Mouse (Mus musculus) layer of hippocampus, adult 2 months (tissue): ENCODE data around the gene Asb18. TPM values are rescaled to one million over a fixed set of nuclear protein-coding genes. Genes with fewer than 3 reads are reported as not detected.

Experiments used
- DNase-seq, 2 experiments: peaks; one replicate each; pipeline ENCODE4 v3.0.0; 2022; ENCODE audit warnings: low spot score in 2 of 2
- H3K27ac ChIP-seq: fragments of 200-600 bp; 2 replicates; pipeline ENCODE4 v1.8.1; 2022
- H3K4me3 ChIP-seq: fragments of 200-600 bp; 2 replicates; pipeline ENCODE4 v1.8.1; 2022; ENCODE audit warnings: mild to moderate bottlenecking
- CTCF ChIP-seq: fragments of 200-600 bp; conservative IDR thresholded peaks from 2 replicates; pipeline ENCODE4 v1.8.1; 2022; ENCODE audit warnings: antibody characterized with exemption, mild to moderate bottlenecking, moderate library complexity
- total RNA-seq, 2 experiments: library from RNA; stranded (reverse); gene quantifications; 2 replicates each; pipeline ENCODE4 v1.2.3; 2021

Gene Asb18
- total RNA-seq, 2 experiments from 2014 or later = 2.5 to 3.2 TPM

DNA sequence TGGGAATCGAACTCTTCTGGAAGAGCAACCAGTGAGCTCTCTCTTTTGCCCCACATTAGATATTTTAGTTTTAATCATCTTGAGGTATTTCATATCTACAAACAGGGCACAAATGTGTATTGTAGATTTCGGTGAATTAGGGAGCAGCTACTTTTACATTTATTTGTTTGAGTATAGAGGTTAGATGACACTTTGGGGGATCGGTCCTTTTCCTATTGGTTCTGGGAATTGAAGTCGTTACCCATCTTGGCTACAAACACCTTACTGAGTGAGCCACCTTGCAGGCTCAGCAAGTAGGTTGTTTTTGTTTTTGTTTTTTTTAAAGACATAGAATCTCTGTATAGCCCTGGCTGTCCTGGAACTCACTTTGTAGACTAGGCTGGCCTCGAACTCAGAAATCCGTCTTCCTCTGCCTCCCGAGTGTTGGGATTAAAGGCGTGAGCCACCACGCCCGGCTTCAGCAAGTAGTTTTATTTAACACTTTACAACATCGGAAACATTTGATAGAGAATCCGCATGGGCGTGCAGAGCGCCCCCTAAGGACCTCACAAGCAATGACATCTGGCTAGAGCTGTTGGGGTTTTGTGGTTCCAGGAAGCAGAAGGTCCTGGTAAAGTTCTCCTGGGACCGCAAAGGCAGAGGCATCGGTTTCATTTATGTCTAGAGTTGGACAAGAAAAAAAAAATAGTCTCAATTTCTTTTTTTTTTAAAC, 75.4 kb downstream of the Asb18 start:
- Histone ChIP-seq H3K27ac (no peak overlapping the region), H3K4me3 (no peak overlapping the region)
- TF ChIP-seq CTCF = peak; percentile 72
- no peak for DNase-seq

DNA sequence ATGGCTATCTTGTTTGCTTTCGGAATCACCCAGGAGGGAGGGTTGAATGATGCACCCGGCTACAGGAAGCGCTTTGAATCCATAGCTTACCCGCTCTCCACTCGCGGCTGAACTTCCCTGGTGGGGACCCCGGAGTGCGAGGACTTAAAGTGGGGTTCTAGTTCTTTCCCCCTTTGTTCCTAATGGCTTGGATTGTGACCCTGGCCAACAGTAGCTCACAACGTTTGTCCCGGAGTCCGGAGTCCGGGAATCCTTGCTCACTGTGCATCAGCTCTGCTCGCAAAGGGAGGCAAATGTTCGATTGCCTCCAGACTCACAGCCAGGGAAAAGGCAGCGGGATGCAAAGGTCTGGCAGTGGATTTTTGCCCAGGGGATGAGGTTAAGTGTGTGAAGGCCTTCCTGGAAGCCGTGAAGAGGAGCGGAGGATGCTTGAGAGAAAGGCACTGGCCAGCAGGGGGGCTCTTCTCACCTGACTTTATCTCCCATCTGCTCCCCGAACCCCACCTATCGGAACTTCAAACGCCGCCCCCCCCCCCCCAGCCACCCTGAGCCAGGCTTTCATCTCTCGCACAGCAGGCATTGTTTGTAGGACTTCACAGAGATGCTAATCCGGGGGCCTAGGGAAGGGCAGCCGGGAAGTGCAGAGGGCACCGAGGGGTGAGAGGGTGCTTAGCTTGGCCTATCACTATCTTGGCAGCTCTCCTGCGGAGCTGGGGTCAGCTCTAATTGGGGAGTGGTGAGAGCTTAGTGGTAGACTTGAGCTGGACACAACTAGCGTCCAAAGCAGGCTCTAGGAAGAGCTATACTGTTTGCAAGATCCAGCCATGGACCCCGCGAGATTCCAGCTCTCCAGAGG, 78.7 kb downstream of the Asb18 start:
- DNase-seq = no peak
- no peak overlapping the region for H3K4me3 ChIP-seq
- no peak for TF ChIP-seq CTCF
- no peak overlapping the region for H3K27ac ChIP-seq

DNA sequence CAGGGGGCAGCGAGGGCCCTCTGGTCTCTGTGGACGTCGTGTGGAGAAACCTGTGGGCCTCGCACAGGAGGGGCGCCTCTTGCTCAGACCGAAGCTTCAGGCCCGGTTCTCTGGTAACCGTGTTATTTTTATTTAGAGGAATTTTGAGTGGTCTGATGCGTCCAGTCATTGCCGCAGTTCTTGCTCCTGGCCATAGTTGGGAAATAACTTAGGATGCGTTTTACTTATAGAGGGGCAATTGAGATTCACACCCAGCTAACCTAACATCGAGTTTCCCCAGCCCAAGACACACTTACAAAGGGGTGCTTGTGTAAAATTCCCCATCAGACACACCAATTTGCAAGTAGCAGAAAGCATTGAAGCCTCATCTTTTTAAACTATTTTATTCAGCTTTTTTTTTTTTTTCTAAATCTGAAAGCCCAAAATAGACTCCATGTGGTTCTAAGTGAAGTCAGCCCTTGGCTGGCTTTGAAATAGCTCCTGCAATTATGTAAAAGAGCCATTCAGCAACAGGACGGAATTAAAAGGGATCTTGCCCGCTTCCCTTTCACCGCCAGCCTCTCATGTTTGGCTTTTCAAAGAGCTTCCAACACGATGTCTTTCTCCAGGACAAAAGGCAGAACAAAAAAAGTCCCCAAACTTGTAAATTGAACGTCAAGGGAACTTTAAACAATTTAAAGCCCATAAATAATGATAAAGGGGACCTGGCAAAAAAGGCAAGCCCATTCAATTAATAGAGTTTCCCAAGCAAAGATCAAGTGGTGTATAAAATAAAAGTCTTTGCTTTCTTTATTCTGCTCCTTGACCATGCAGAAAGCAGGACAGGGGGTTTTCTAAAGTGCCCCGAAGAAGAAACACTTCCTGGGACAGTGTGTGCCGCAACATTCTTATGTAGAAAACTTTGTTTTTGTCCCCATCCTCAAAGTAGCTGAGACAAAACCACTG, 79.9 kb downstream of the Asb18 start:
- no peak for TF ChIP-seq CTCF
- Histone ChIP-seq H3K27ac (no peak overlapping the region), H3K4me3 (no peak overlapping the region)
- DNase-seq = no peak

DNA sequence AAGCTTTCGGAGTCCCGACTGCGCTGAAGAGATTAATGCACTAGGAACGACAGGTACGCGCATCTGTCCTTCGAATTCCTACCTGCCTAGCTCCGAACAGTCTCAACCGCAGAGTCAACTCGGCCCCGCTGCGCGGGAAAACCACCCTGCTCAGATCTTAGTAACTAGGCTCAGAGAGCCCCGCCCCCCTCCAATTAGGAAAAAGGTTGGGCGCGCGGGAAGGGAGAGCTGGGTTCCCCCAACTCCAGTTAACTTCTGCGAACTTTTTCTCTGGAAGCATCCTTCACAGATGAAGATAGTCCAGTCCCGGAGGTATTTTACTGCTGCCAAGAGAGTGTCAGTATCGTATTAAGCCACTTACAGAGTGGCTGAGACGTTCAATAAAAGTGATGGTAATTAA, 80.7 kb downstream of the Asb18 start:
- no peak for DNase-seq
- no peak for TF ChIP-seq CTCF
- no peak overlapping the region for H3K27ac ChIP-seq
- no peak overlapping the region for H3K4me3 ChIP-seq

DNA sequence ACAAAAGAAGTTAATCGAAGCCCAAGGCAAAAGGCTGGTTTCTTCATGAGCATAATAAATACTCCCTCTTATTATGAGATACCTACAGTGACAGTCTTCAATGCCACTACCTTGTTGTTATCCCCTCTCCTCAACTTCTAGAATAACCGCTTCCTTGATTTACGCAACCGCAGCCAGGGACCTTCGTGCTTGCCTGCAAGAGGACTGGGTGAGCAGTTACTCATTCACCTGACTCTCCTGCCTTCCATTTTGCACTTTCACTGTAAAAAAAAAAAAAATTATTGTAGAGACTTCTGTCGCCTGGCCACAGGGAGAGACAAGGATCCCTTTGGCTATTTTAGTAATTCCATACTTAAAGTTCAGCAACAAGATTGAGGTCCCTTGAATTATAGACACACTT, 81.4 kb downstream of the Asb18 start:
- TF ChIP-seq CTCF = no peak
- H3K27ac ChIP-seq = no peak overlapping the region
- DNase-seq = no peak
- no peak overlapping the region for H3K4me3 ChIP-seq

DNA sequence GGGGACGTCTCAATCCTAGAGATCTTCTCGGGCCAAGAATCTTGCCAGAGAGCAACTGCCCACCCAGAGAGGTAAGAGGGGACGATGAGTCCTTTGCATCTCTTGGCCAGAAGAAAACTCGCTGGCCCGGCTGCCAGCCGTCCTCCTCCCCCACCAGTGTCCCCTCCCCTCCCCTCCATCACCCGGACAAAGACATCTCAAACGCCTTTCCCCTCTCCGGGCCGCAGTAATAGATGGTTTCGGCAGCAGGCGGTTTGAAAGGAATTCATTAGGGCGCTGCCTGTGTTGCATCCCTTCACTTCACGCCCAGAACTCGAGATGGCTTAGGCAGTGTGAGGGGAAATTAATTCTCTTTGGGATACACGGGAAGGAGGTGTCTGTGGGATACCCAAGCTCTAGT, 81.8 kb downstream of the Asb18 start:
- H3K27ac ChIP-seq = no peak overlapping the region
- no peak for DNase-seq
- no peak for TF ChIP-seq CTCF
- H3K4me3 ChIP-seq = no peak overlapping the region

DNA sequence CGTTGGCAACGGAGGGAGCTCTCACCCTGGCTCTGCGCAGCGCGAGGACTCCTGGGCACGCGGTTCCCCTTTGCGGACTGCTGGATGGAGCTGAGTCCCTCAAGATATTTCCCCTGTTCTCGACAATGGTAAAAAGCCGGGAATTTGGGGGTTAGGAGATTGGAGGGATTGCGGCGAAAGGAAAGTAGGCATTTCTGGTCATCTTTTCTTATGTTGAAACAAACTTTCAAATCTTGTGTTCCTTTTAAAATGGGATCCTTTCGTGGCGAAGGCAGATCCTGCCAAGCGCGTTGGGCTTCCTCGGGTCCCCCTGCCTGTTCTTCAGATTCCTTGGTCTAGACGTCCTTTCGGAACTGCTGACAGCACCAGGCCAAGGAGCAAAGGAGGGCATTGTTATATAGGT, 82.4 kb downstream of the Asb18 start:
- Histone ChIP-seq H3K27ac (no peak overlapping the region), H3K4me3 (no peak overlapping the region)
- no peak for DNase-seq
- TF ChIP-seq CTCF = no peak

DNA sequence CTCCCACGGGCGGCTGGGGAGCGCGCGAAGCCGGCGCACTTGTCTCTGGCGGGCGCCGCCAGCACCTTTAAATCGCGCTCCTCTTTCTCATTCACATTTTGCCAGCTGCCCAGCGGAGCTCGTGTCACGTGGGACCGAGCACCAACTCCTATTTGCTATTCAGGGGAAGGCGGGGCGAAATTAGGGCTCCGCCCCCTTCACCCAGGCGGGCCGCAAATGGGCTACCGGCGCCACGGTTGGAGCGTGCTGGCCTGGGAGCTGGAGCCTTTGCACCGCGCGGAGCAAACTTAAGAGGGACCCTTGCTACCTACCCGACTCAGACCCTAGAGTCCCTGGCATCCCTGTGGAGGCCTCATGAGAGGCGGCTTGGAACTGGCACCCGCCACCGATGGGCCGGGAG, 83.3 kb downstream of the Asb18 start, which contains the start of gene Gbx2:
TSS of gene Gbx2 (minus strand) at position 60 of the 400 bp plus-strand sequence.
- H3K27ac ChIP-seq = no peak within 1 kb of the TSS
- no peak for DNase-seq

DNA sequence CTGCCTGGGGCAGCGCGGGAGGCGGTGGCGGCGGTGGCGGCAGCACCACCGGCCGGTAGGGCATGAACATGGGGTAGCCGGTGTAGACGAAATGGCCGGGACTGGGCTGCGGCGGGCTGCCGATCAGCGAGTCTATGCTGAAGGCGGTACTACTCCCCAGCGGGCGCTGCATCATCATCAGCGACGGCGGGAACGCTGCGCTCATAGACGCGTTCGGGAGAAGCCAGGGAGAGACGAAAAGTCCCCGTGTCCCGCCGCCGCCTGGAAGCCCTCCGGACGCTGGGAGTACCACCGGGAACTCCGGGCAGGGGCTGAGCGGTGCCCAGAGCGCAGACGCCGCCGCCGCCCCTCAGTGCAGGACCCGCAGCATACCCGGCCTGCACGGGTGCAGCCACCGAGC, 83.9 kb downstream of the Asb18 start:
- DNase-seq = no peak
- Histone ChIP-seq H3K4me3 (peak overlapping the region; percentile 32; the same call in 1 of the 2 replicates), H3K27ac (no peak overlapping the region)
- TF ChIP-seq CTCF = no peak

More for the DNA sequence above, 83.3 kb downstream of the Asb18 start, which contains the start of gene Gbx2:
- no peak for TF ChIP-seq CTCF
- peak within 1 kb of the TSS; percentile 32; the same call in 1 of the 2 replicates for H3K4me3 ChIP-seq

DNA sequence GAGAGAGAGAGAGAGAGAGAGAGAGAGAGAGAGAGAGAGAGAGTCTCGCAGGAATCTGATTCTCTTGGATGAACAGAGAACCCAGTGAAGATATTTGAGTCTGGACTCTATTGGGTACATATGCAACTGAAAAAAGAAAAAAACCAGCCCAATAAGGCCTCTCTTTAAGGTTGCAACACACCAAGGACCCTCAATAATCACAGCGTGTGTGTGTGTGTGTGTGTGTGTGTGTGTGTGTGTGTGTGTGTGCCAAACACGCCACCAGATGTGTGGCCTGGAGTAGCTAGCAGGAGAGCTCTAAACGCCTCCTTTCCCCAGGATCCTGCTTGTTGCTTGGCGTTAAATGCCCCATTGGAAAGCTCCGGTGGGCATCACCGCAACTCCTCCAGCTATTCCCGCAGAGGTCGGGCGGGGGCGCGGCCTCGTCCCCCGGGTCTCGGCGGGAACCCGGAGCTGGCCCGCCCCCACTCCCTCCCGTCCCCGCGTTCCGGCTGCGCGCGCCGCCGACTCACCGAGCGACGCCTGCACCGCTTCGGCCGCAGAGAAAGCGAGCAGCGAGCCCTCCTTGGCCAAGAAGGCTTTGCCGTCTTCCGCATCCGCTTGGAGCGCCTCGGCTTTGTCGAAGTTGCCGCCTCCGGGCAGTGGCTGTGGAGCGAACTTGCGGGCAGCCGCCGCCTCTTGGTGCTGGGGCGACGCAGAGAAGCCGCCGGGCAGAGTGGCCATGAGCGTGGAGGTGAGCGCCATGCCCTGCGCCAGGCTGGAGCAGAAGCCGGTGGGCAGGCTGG, 84.6 kb downstream of the Asb18 start:
- H3K4me3 ChIP-seq = peak overlapping the region; percentile 32; the same call in 1 of the 2 replicates
- no peak for DNase-seq
- TF ChIP-seq CTCF = no peak
- no peak overlapping the region for H3K27ac ChIP-seq

DNA sequence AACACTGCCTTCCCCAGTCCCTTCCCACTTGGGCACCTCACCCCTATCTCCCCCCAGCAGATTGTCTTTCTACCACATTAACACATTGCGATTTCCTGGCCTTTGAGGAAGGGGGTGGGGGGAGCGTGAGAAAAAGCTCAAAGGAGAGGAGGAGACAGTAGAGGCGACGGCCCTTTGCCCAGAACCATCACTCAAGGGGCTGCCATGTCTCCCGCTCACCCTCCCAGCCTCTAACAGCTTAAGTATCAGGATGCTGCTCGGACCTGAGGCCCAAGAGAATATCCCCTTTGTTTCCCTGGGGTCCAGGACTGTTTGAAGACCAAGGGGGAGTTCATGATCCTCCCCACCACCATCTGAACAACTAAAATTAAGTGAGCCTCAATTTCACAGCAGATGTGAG, 85.3 kb downstream of the Asb18 start:
- H3K27ac ChIP-seq = no peak overlapping the region
- no peak for DNase-seq
- TF ChIP-seq CTCF = no peak
- H3K4me3 ChIP-seq = no peak overlapping the region

DNA sequence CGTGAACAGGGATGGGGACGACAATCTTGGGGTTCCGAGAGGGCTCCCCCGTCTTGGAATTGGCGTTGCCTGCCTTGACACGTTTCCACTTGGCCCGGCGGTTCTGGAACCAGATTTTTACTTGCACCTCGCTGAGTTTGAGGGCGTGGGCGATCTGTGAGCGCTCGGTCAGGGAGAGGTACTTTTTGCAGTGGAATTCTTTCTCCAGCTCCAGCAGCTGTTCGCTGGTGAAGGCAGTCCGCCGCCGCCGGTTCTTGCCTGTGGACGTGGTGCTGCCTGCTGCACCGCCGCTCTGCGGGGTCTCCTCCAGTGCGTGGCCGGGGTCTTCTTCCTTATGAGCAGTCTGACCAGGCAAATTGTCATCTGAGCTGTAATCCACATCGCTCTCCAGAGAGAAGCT, 85.8 kb downstream of the Asb18 start:
- TF ChIP-seq CTCF = no peak
- no peak overlapping the region for H3K4me3 ChIP-seq
- no peak overlapping the region for H3K27ac ChIP-seq
- DNase-seq = no peak
